Mouse (Mus musculus): ENCODE data around the gene Arhgap25.

- no peak for TF ChIP-seq CTCF (IDR thresholded peaks at IDR 0.05; ENCODE audit: borderline replicate concordance, insufficient read depth, low read depth, low read length)
- no peak for TF ChIP-seq POLR2A (IDR thresholded peaks at IDR 0.05; ENCODE audit: borderline replicate concordance, insufficient read depth, low read length)
Observed at GRCm38 (mm10) chr6:87503976-87504375, 29.1 kb downstream of the Arhgap25 start.
